Mouse (Mus musculus) R1 (cell line): ENCODE results near the gene Ldb1.

ENCODE experiments used
- DNase-seq: peaks from one replicate; pipeline ENCODE4 v3.0.0-alpha.2; 2018; ENCODE audit warnings: low read depth, low spot score

The Ldb1 gene

DNA sequence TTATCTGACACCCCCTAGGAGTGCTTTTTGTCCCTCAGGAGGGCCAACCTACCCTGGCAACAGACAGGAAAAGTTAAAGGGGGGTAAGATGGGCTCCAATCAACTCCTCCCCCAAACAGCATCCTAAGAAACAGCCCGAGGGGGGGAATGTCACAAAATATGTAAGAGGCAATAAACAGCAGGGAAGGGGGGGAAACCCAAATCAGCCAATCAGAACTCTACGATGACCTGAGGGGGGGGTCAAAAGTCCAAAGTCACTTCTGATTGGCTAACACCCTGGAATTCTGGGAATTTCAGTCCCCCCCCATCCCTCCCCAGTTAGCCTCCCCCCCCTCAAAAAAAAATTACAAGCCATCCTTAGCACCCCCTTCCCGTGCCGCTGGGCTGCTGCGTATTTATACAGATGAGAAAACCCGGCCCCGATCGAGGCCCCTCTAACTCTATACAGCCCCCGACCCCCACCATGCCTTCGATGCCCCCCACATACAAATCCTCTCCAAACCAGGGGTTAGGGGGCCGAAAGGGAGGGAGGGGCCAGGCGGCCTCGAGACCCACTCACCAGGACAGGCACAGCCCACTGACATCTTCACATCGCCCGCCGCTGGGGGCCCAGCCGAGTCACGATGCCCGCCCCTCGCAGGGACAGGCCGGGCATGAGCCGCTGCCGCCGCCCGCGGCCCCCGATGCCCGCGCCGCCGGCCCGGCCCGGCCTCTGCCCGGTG lies 582 bp downstream of the Ldb1 start, which contains the start of gene Pprc1:
TSS of gene Pprc1 (plus strand) at position 616 of the 722 bp plus-strand sequence.
- peak; percentile 50 for DNase-seq

- no peak for DNase-seq
Measured at GRCm38 (mm10) chr19:46043380-46043779, 1.6 kb downstream of the Ldb1 start.

DNA sequence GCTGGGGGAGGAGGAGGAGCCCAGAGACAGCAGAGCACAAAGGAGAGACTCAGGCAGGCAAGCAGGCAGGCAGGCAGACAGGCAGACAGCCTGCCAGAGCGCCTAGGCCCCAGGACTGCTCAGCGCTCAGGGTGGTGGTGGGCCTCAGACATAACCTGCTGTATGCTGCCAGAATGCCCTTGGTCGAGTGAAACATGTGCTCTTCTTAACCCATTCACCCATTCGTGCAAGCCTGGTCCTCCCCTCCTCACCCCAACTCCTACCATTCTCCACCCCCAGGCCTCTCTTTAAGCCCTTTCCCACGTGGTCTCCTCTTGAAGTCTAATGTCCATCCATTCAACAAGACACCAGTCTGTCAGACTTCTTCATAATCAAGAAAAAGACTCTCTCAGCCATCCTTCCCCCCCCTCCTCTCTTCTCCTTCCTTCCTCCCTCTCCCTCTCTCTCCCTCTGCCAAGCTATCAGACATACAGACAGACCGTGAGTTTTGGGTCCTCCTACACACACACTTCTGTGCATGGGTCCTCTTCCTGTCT lies 2.5 kb downstream of the Ldb1 start:
- peak; percentile 67 for DNase-seq

DNA sequence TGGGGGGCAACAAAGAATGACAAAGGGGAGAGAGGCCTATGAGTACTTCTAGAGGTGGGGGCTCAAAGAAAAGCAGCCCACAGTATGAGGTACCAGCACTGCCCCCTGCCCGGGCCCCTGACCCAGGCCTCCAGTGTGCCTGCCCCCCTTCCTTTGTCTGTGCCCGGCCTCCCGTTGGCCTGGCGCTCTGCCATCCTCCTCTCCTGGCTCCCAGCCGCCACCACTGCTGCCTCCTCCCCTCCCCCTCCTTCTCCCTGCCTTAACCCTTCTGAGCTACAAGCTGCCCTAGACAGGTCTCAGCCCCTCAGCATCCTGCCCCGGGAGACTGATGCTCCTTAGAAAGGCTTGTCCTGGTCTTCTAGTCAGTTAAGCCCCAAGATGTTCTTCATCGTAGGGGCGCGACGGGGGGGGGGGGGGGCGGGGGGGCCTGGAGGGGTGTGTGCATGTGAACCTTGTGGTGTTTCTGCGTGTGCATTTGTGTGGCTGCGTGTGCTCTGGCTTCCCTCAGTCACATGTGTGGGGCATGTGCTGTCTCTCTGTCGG lies 3.0 kb downstream of the Ldb1 start:
- DNase-seq, result peak; percentile 55

DNA sequence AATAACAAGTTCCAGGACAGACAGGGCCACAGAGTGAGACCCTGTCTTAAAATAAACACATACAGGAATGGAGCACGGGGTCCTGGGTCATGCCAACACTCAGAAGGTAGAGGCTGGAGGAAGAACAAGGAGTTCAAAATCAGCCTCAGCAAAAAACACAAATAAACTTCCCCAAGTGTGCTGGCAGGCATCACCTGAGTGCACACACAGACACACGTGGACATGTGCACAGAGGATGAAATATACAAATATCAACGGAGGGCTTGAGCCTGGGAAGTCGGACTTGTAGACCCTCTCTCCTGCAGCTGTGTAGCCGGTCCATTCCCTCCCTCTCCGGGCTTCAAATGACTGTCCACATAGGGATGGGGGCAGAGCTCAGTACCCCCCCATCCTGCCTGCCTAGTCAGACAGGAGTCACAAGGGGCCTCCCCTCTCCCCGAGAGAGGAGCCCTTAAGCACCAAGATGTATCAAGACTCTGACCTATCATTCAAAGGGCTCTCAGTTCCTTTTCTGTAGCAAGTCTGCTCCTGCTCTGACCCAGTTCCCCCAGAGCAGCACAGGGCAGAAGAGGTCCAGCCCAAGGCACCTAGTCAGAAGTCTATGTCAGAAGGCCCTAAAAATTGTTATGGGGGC lies 3.6 kb downstream of the Ldb1 start:
- no peak for DNase-seq

DNA sequence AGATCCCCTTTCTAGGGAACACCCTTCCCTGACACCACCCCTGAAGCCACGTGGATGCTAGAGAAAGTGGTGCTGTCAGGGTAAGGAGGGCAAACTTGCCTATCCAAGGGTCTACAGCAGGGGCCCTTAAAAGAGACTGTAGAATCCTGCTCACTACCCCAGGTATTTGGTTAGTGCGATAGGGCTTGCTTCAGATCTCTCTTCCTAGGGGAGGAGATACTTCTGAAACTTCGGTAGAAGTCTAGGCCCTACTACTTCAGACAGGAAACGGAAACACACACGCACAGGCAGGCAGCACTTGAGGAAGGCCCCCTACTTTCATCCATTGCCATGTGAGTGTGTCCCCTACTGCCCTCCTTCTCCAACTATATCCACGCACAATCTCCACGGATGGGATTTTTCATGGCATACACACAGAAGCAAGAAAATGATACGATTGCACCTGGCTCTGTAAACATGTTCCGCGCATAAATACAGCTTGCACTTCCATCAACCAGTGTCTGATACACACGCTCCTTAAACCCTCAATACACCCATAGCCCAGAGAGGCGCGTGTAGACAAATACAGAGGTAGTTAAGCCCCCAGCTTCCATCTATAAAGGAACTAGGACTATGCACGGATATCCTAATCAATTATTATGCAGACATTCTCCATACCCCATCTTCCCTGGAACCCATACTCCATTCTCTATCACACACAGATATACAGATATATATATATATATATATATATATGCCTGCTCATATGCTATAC lies 4.7 kb downstream of the Ldb1 start:
- DNase-seq, result peak; percentile 48

- peak; percentile 93 for DNase-seq
Measured at GRCm38 (mm10) chr19:46039478-46039877, 5.5 kb downstream of the Ldb1 start.

DNA sequence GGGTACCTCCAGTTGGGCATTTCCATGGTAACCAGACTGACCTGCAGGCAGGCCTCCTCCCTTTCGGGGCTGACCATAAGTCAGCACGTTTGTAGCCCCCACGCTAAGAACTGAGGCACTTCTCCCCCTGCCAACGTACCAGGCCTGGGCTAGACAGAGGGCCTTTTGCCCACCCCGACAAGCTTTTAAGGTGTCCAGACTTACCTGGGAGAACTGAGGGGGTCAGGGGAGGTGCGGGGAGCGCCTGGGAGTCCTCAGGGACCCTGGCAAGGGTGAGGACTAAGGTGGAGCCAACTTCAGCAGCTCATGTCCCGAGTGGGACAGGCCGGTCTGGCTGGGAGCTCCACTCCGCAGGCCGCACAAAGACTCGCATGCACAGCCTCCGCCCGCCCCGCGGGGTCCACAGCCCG lies 6.2 kb downstream of the Ldb1 start:
- DNase-seq, result no peak

GRCm38 (mm10) chr19:46037925-46038850 lies 6.8 kb downstream of the Ldb1 start:
- DNase-seq, result no peak

DNA sequence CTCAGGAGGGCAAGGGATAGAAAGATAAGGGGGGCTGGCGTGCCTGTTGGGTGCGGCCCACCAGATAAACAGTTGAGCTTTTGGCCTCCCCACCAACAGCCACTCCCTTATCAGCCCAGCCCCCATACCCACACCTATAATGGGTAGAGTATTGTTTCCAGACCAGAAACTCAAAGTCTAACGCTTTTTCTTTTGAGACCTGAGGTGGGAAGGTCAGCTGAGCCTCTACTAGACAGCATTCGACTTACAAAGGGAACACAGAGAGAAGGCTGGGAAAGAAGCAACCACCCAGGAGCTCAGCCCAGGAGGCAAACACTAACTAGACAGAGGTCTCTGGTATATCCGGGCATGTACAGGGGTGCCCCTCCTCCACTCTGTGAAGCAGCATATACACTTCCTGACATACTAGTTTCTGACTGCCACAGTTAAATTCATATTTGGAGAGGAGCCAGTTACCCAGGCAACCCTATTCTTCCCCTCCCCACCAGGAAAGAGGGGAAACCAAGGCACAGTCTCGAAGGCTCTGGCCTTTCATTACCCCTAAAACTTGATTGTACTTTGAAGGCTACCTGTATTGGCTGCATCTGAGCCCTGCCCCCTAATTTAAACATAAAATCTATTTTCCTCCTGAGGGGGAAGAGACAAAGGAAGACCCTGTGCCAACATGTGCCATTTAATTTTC lies 7.6 kb downstream of the Ldb1 start:
- peak; percentile 93 for DNase-seq

DNA sequence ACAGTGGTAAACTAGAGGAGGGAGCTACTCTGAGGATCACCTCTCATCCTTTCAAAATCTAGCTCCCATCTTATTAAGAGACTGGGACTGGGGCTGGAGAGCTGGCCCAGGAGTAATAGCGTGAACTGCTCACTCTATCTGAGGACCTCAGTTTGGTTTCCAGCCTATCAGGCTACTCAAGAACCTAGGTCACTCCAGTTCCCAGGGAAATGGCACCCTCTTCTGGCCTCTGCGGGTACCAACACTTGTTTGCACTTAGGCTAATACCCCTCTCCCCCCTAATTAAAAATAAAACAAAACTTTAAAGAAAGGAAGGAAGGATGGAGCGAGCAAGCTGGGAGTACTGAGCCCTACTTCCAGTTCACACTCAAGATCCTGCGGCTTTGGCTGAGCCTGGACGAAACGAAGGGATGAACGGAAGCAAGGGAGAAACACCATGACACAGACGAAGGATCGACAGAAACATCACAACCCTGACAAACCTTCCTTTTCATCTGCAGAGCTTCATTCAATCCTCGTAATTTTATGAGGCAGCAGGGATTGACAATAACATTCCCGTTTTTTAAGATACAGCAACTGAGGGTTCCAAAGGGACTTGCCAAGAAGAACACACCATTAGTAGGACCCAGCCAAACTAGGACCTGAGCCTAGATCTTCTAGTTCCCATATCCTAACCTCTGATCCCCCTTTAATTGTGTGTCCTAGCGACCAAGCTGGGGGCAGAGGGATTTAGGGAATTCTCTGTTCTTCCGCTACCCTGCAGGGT lies 8.4 kb downstream of the Ldb1 start:
- peak; percentile 85 for DNase-seq

GRCm38 (mm10) chr19:46035971-46036370 lies 9.0 kb downstream of the Ldb1 start:
- no peak for DNase-seq

DNA sequence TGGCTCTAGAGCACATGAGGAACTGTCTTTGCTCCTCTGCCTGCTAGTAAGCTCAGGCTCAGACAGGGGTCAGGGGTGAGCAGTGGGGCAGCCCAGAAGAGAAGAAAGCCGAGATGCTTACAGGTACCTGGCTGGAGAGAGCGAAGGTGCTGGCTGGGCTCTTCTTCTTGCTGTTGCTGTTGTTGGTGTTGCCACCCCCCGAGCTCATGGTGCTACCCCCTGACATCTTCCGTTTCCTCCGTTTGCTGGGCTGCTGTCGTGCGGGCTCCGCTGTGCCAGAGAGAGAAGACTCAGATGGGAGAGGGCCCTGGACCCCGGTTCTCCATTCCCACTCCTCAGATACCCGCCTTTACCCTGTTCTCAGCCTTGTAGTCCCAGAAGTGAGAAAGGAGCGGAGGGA lies 11.1 kb downstream of the Ldb1 start:
- no peak for DNase-seq

- DNase-seq, result no peak
Measured at GRCm38 (mm10) chr19:46032731-46033510, 12.1 kb downstream of the Ldb1 start.

DNA sequence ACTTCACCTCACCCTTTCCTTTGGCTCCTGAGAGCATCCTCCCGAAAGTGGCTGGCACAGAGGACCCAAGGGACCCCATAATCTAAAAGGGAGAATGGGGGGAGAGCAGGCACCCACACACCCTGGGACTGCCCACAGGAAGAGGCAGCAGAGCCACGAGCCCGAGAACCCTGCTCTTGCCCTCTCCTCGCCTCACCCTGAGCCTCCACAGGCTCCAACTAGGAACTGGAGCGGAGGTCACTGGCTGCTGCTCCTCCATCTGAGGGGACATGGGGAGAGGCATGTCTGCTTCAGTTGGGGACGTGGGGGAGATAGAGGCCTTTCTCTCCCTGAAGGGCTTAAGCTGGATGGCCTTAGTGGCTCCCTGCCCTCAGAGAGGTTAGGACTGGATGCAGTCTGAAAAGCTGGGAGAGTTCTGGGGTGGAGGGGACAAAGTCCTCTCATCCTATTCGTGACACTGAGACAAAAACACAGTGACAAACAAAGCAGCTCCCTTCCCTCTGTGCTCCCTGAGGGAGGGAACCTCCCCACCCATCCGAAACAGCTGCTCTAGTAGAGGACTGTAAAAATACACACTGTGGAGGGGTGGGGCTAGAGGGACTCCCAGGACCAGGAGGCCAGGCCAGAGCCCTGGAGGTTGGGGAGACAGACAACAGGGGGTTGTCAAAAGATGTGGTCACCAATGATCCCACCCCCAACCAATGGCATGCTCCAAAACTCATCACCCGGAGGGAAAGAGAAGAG lies 13.2 kb downstream of the Ldb1 start:
- DNase-seq, result no peak

DNA sequence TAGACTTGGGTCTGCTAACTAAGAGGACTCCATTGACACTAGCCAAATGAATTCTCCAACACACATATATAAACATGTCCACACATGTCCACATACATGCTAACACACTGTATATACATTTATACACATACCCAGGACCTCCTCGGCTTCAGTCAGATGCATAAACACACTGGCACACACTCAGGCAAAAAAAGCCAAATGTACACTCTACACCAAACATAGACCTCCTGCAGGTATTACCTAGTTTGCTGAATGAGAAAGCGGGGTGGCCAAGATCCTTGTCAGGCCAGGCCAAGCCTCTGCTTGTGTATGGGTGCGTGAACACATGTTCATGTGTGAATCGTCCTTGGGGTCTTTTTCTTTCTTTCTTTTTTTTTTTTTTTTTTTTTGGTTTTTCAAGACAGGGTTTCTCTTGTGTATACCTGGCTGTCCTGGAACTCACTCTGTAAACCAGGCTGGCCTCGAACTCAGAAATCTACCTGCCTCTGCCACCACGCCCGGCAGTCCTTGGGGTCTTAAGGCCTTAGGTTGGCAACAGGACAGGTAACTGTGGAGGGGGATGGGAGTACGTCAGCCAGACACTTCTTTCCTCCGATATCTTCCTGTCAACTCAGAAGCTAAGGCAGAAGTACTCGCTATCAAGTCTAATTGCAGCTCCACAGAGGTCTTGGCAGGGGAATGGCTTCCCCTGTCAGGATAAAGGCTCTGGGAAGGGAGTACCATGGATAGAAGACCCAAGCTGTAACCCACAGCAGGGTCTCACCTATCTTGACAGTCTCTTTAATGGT lies 14.6 kb downstream of the Ldb1 start:
- DNase-seq, result no peak

GRCm38 (mm10) chr19:46029652-46030051 lies 15.4 kb downstream of the Ldb1 start:
- DNase-seq, result no peak
